Mouse (Mus musculus) intestine, embryonic 14.5 days (tissue): ENCODE data around the gene Nsd1. TPM values are rescaled to one million over a fixed set of nuclear protein-coding genes. Genes with fewer than 3 reads are reported as not detected.

Source experiments
- ATAC-seq: fragments of 200-750 bp; cut with Nextera tagmentation; replicated peaks from 2 replicates; pipeline ENCODE4 v1.8.0; 2017; ENCODE audit warnings: low read depth, moderate number of reproducible peaks, moderate TSS enrichment, moderate library complexity; ENCODE audit not compliant: low FRiP score, low TSS enrichment
- DNase-seq: peaks from one replicate; pipeline ENCODE4 v3.0.0-alpha.2; 2018; ENCODE audit warnings: low spot score
- H3K27ac ChIP-seq: fragments of 300-500 bp; sonication (generic); 2 replicates; pipeline ENCODE4 v1.5.1; 2014; ENCODE audit warnings: low read depth, mild to moderate bottlenecking, control low read depth
- H3K27me3 ChIP-seq: fragments of 300-500 bp; sonication (generic); replicated peaks from 2 replicates; pipeline ENCODE4 v1.6.1; 2014; ENCODE audit warnings: low read length, control low read depth; ENCODE audit not compliant: control insufficient read depth, insufficient read depth
- H3K36me3 ChIP-seq: fragments of 300-500 bp; sonication (generic); 2 replicates; pipeline ENCODE4 v1.6.1; 2014; ENCODE audit warnings: low read length, control low read depth; ENCODE audit not compliant: control insufficient read depth, insufficient read depth
- H3K4me1 ChIP-seq: fragments of 300-500 bp; sonication (generic); replicated peaks from 2 replicates; pipeline ENCODE4 v1.6.1; 2014; ENCODE audit warnings: low read length, control low read depth, mixed read lengths; ENCODE audit not compliant: control insufficient read depth, insufficient read depth
- H3K4me2 ChIP-seq: fragments of 300-500 bp; sonication (generic); 2 replicates; pipeline ENCODE4 v1.6.1; 2014; ENCODE audit warnings: low read length
- H3K4me3 ChIP-seq: fragments of 300-500 bp; sonication (generic); 2 replicates; pipeline ENCODE4 v1.5.1; 2014; ENCODE audit warnings: low read depth, low read length, control low read depth, mixed read lengths
- H3K9ac ChIP-seq: fragments of 300-500 bp; sonication (generic); 2 replicates; pipeline ENCODE4 v1.6.1; 2014; ENCODE audit warnings: mild to moderate bottlenecking, low read length
- H3K9me3 ChIP-seq: fragments of 300-500 bp; sonication (generic); 2 replicates; pipeline ENCODE4 v1.6.1; 2016; ENCODE audit warnings: low read length, control low read depth; ENCODE audit not compliant: control insufficient read depth
- WGBS: fragments of 180-500 bp; shearing (Covaris S2); extraction: QIAGEN DNeasy Blood & Tissue Kit; methylation state at CpG from one replicate; pipeline ENCODE4 v1.1.7; 2014; 5-methylcytosine and 5-hydroxymethylcytosine counted together
- polyA plus RNA-seq: library from polyadenylated mRNA; unstranded; fragments of >200 nt; fragmentation: Nextera tagmentation; extraction: Ambion mirVana; gene quantifications from 2 replicates; pipeline ENCODE4 v1.2.1, GENCODE M21; 2014

Nsd1 gene
- polyA plus RNA-seq, 1 experiment from 2014 or later: 67.5 TPM

- Histone ChIP-seq H3K9ac (no peak overlapping the region), H3K4me2 (no peak overlapping the region), H3K4me1 (no peaks in the 10 kb centered on the region), H3K36me3 (peaks cover 59% of the 10 kb centered on the region), H3K27ac (no peak overlapping the region), H3K27me3 (no peaks in the 10 kb centered on the region), H3K4me3 (no peak overlapping the region), H3K9me3 (no peaks in the 10 kb centered on the region)
- 70% methylated on average over 3 of the region's 3 CpGs for WGBS
- ATAC-seq (no peak), DNase-seq (no peak)
Observed at GRCm38 (mm10) chr13:55255052-55255652, 45.6 kb downstream of the Nsd1 start.

- no peak for DNase-seq
- no peak for ATAC-seq
- H3K27me3 ChIP-seq: no peaks in the 10 kb centered on the region
- H3K4me3 ChIP-seq: no peak overlapping the region
- H3K4me2 ChIP-seq: no peak overlapping the region
- H3K9me3 ChIP-seq: no peaks in the 10 kb centered on the region
- WGBS: 94% methylated on average over 3 of the region's 3 CpGs
- H3K9ac ChIP-seq: no peak overlapping the region
- H3K4me1 ChIP-seq: no peaks in the 10 kb centered on the region
- H3K27ac ChIP-seq: no peak overlapping the region
- H3K36me3 ChIP-seq: peaks cover 64% of the 10 kb centered on the region
Observed at GRCm38 (mm10) chr13:55258651-55259050, 49.1 kb downstream of the Nsd1 start.

- ATAC-seq (no peak), DNase-seq (no peak)
- Histone ChIP-seq H3K4me2 (no peak overlapping the region), H3K36me3 (peaks cover 75% of the 10 kb centered on the region), H3K4me1 (no peaks in the 10 kb centered on the region), H3K9ac (no peak overlapping the region), H3K27me3 (no peaks in the 10 kb centered on the region), H3K9me3 (no peaks in the 10 kb centered on the region), H3K4me3 (no peak overlapping the region), H3K27ac (no peak overlapping the region)
- 96% methylated on average over 8 of the region's 8 CpGs for WGBS
Observed at GRCm38 (mm10) chr13:55261521-55261920, 51.9 kb downstream of the Nsd1 start.

- H3K4me3 ChIP-seq: no peak overlapping the region
- ATAC-seq: no peak
- H3K4me2 ChIP-seq: no peak overlapping the region
- H3K27ac ChIP-seq: no peak overlapping the region
- no peaks in the 10 kb centered on the region for H3K4me1 ChIP-seq
- H3K36me3 ChIP-seq: peaks cover 70% of the 10 kb centered on the region
- H3K27me3 ChIP-seq: no peaks in the 10 kb centered on the region
- no peaks in the 10 kb centered on the region for H3K9me3 ChIP-seq
- no peak overlapping the region for H3K9ac ChIP-seq
- DNase-seq: no peak
Observed at GRCm38 (mm10) chr13:55262096-55262495, 52.5 kb downstream of the Nsd1 start.

GRCm38 (mm10) chr13:55277203-55277602 is 67.6 kb downstream of the Nsd1 start:
- Histone ChIP-seq H3K9ac (no peak overlapping the region), H3K4me2 (no peak overlapping the region), H3K4me1 (no peaks in the 10 kb centered on the region), H3K4me3 (no peak overlapping the region), H3K9me3 (no peaks in the 10 kb centered on the region), H3K36me3 (peaks cover 64% of the 10 kb centered on the region), H3K27ac (no peak overlapping the region), H3K27me3 (no peaks in the 10 kb centered on the region)
- 88% methylated on average over 5 of the region's 5 CpGs for WGBS
- DNase-seq: no peak
- ATAC-seq: no peak

- Histone ChIP-seq H3K27ac (no peak overlapping the region), H3K4me1 (no peaks in the 10 kb centered on the region), H3K9me3 (no peaks in the 10 kb centered on the region), H3K9ac (no peak overlapping the region), H3K27me3 (no peaks in the 10 kb centered on the region), H3K4me3 (no peak overlapping the region), H3K4me2 (no peak overlapping the region), H3K36me3 (peaks cover 64% of the 10 kb centered on the region)
- WGBS: 92% methylated on average over 5 of the region's 5 CpGs
- ATAC-seq (no peak), DNase-seq (no peak)
Observed at GRCm38 (mm10) chr13:55277646-55278045, 68.1 kb downstream of the Nsd1 start.

- no peaks in the 10 kb centered on the region for H3K9me3 ChIP-seq
- no peaks in the 10 kb centered on the region for H3K27me3 ChIP-seq
- 87% methylated on average over 3 of the region's 3 CpGs for WGBS
- no peak for DNase-seq
- peaks cover 81% of the 10 kb centered on the region for H3K36me3 ChIP-seq
- no peak overlapping the region for H3K4me3 ChIP-seq
- no peak overlapping the region for H3K27ac ChIP-seq
- H3K4me2 ChIP-seq: no peak overlapping the region
- H3K9ac ChIP-seq: no peak overlapping the region
- no peak for ATAC-seq
- H3K4me1 ChIP-seq: no peaks in the 10 kb centered on the region
Observed at GRCm38 (mm10) chr13:55288854-55289253, 79.3 kb downstream of the Nsd1 start.

GRCm38 (mm10) chr13:55296760-55297159 is 87.2 kb downstream of the Nsd1 start:
- H3K4me1 ChIP-seq: no peaks in the 10 kb centered on the region
- no peaks in the 10 kb centered on the region for H3K27me3 ChIP-seq
- no peak for ATAC-seq
- no peak overlapping the region for H3K4me3 ChIP-seq
- H3K27ac ChIP-seq: no peak overlapping the region
- 91% methylated on average over 1 of the region's 1 CpGs for WGBS
- DNase-seq: no peak
- H3K9ac ChIP-seq: no peak overlapping the region
- no peaks in the 10 kb centered on the region for H3K9me3 ChIP-seq
- H3K36me3 ChIP-seq: peaks cover 92% of the 10 kb centered on the region
- H3K4me2 ChIP-seq: no peak overlapping the region

- Histone ChIP-seq H3K36me3 (peaks cover 95% of the 10 kb centered on the region), H3K27me3 (no peaks in the 10 kb centered on the region), H3K9ac (no peak overlapping the region), H3K4me2 (no peak overlapping the region), H3K4me3 (no peak overlapping the region), H3K9me3 (no peaks in the 10 kb centered on the region), H3K27ac (no peak overlapping the region), H3K4me1 (no peaks in the 10 kb centered on the region)
- WGBS: 89% methylated on average over 5 of the region's 5 CpGs
- no peak for ATAC-seq
- no peak for DNase-seq
Observed at GRCm38 (mm10) chr13:55300913-55301312, 91.3 kb downstream of the Nsd1 start.
